Comparison of ENCODE assay signal across 9 mouse cellular contexts in the genomic region with DNA sequence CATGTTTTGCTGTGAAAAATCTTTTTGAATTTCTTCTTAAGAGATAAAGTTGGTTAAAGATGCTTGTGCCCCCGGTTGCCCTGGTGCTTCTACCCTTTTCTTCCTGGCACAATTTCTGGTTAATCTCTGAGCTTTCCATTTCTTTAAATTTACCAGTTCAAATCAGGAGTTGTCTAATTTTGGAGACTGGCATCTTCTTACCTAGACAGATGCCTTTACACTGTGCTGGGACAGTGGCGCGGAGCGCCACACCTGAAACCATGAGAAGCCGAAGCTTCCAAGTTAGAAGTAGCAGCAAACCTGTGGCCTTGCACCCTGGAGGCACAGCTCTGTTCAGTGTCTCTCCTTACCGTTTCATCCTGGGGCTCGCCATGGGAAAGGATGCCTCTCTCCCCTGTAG. TPM values are rescaled to one million over a fixed set of nuclear protein-coding genes. Genes with fewer than 3 reads are reported as not detected.
A peak's percentile ranks its signal among the peaks of the same experiment; 100 is the strongest.
DNase-seq lines count a peak whose midpoint lies in the region; ATAC-seq and TF ChIP-seq lines count a peak whose summit lies in the region.
"Had no signal": no experiment of that assay in that cellular context is flagged by ENCODE, and none has a peak within 500 bp of the region (broad histone marks: within the 10 kb centered on the region; RNA-seq: fewer than 3 reads in every experiment).

No protein-coding gene starts in this region.

- 24% methylated on average over 7 of the region's 7 CpGs for WGBS in lung, embryonic 14.5 days
- 43% methylated on average over 7 of the region's 7 CpGs for WGBS in forebrain, embryonic 15.5 days
- WGBS in limb, embryonic 15.5 days: 28% methylated on average over 7 of the region's 7 CpGs
- 36% methylated on average over 7 of the region's 7 CpGs for WGBS in stomach, embryonic 16.5 days

- H3K36me3 ChIP-seq in lung, embryonic 14.5 days (ENCODE audit: insufficient read depth): no peaks in the 10 kb centered on the region
- no peaks in the 10 kb centered on the region for H3K36me3 ChIP-seq in forebrain, embryonic 15.5 days
- 0 out of 2 replicates have a peak, but pooled peaks cover 3% of the 10 kb centered on the region for H3K36me3 ChIP-seq in limb, embryonic 15.5 days
- H3K36me3 ChIP-seq in stomach, embryonic 16.5 days (ENCODE audit: control insufficient read depth, insufficient read depth, low read length): no peaks in the 10 kb centered on the region

- H3K9me3 ChIP-seq in lung, embryonic 14.5 days (ENCODE audit: low read depth, low read length): no peaks in the 10 kb centered on the region; the same call in 1 of the 2 replicates
- H3K9me3 ChIP-seq in forebrain, embryonic 15.5 days: no peaks in the 10 kb centered on the region
- H3K9me3 ChIP-seq in limb, embryonic 15.5 days: no peaks in the 10 kb centered on the region
- no peaks in the 10 kb centered on the region for H3K9me3 ChIP-seq in stomach, embryonic 16.5 days (replicated peaks; ENCODE audit: control insufficient read depth, low read length)

- no peak overlapping the region for H3K27ac ChIP-seq in lung, embryonic 14.5 days (ENCODE audit: low read depth)
- no peak overlapping the region for H3K27ac ChIP-seq in forebrain, embryonic 15.5 days (replicated peaks)
- H3K27ac ChIP-seq in limb, embryonic 15.5 days: no peak overlapping the region
- H3K27ac ChIP-seq in stomach, embryonic 16.5 days (ENCODE audit: low read length): peak overlapping the region; percentile 61; the same call in 1 of the 2 replicates

- peak overlapping the region; percentile 54 for H3K9ac ChIP-seq in lung, embryonic 14.5 days
- no peak overlapping the region for H3K9ac ChIP-seq in forebrain, embryonic 15.5 days (replicated peaks)
- 0 out of 2 replicates have a peak overlapping the region, but pooled peaks have one; percentile 10 for H3K9ac ChIP-seq in limb, embryonic 15.5 days
- H3K9ac ChIP-seq in stomach, embryonic 16.5 days (ENCODE audit: low read length): peak overlapping the region; percentile 73

- H3K4me3 ChIP-seq in lung, embryonic 14.5 days (ENCODE audit: low read depth, low read length): peak overlapping the region; percentile 45
- H3K4me3 ChIP-seq in forebrain, embryonic 15.5 days: peak overlapping the region; percentile 35
- H3K4me3 ChIP-seq in limb, embryonic 15.5 days: peak overlapping the region; percentile 44
- H3K4me3 ChIP-seq in stomach, embryonic 16.5 days (replicated peaks; ENCODE audit: low read length): peak overlapping the region; percentile 49
- H3K4me3 ChIP-seq: myocyte had no signal

- peaks cover 19% of the 10 kb centered on the region for H3K4me1 ChIP-seq in lung, embryonic 14.5 days (ENCODE audit: insufficient read depth)
- peaks cover 14% of the 10 kb centered on the region for H3K4me1 ChIP-seq in forebrain, embryonic 15.5 days
- H3K4me1 ChIP-seq in limb, embryonic 15.5 days: peaks cover 33% of the 10 kb centered on the region
- H3K4me1 ChIP-seq in stomach, embryonic 16.5 days (ENCODE audit: control insufficient read depth, insufficient read depth, low read length): peaks cover 25% of the 10 kb centered on the region

- DNase-seq in lung, embryonic 14.5 days: no peak
- no peak for DNase-seq in lung, postnatal 10 days
- DNase-seq in MN1 (ENCODE audit: low spot score): no peak
- no peak for DNase-seq in urinary bladder, postnatal 14 days (ENCODE audit: low spot score)
- DNase-seq: thymus, adult 18-20 months had no signal

- no peak for TF ChIP-seq CTCF in lung, embryonic 14.5 days (IDR thresholded peaks at IDR 0.05; ENCODE audit: low read depth)

- no peak for ATAC-seq in lung, embryonic 14.5 days (ENCODE audit: insufficient read depth)
- ATAC-seq in forebrain, embryonic 15.5 days (replicated peaks): no peak
- no peak for ATAC-seq in limb, embryonic 15.5 days (ENCODE audit: insufficient number of reproducible peaks, low FRiP score, low TSS enrichment, low read depth)
- ATAC-seq in stomach, embryonic 16.5 days (ENCODE audit: insufficient read depth, low FRiP score): no peak

- H3K4me2 ChIP-seq in lung, embryonic 14.5 days: peak overlapping the region; percentile 67
- H3K4me2 ChIP-seq in forebrain, embryonic 15.5 days (replicated peaks): peak overlapping the region; percentile 50
- H3K4me2 ChIP-seq in limb, embryonic 15.5 days: peak overlapping the region; percentile 54
- H3K4me2 ChIP-seq in stomach, embryonic 16.5 days (ENCODE audit: low read depth, low read length): peak overlapping the region; percentile 54

- peaks cover 9% of the 10 kb centered on the region; the same call in 1 of the 2 replicates for H3K27me3 ChIP-seq in lung, embryonic 14.5 days (ENCODE audit: insufficient read depth, low read length)
- no peaks in the 10 kb centered on the region for H3K27me3 ChIP-seq in forebrain, embryonic 15.5 days
- peaks cover 3% of the 10 kb centered on the region; the same call in 1 of the 2 replicates for H3K27me3 ChIP-seq in limb, embryonic 15.5 days
- no peaks in the 10 kb centered on the region for H3K27me3 ChIP-seq in stomach, embryonic 16.5 days (ENCODE audit: control insufficient read depth, insufficient read depth, low read length)

RNA-seq across cellular contexts. Expression of gene Tmem100, which starts 0.9 kb away (rescaled TPM):
- polyA plus RNA-seq in lung, embryonic 14.5 days (2014; fragmentation: Nextera tagmentation; extraction: Ambion mirVana): 20.9 and 23.0 TPM in 2 replicates
- 5.3 and 5.7 TPM in 2 replicates for polyA plus RNA-seq in forebrain, embryonic 15.5 days (2015; fragmentation: Nextera tagmentation; extraction: Ambion mirVana)
- polyA plus RNA-seq in limb, embryonic 15.5 days (2015; fragmentation: Nextera tagmentation; extraction: Ambion mirVana): 23.5 and 24.4 TPM in 2 replicates
- polyA plus RNA-seq in stomach, embryonic 16.5 days (2015; fragmentation: Nextera tagmentation; extraction: Ambion mirVana): 32.0 and 34.1 TPM in 2 replicates
- polyA plus RNA-seq: myocyte had no signal

RNA-seq across cellular contexts. Expression of gene Pctp, which starts 28.4 kb away (rescaled TPM):
- 6.4 and 8.3 TPM in 2 replicates for polyA plus RNA-seq in lung, embryonic 14.5 days (2014; fragmentation: Nextera tagmentation; extraction: Ambion mirVana)
- 0.97 and 1.4 TPM in 2 replicates for polyA plus RNA-seq in forebrain, embryonic 15.5 days (2015; fragmentation: Nextera tagmentation; extraction: Ambion mirVana)
- polyA plus RNA-seq in limb, embryonic 15.5 days (2015; fragmentation: Nextera tagmentation; extraction: Ambion mirVana): 4.0 and 4.7 TPM in 2 replicates
- polyA plus RNA-seq in stomach, embryonic 16.5 days (2015; fragmentation: Nextera tagmentation; extraction: Ambion mirVana): 14.2 and 14.6 TPM in 2 replicates
